Comparison of ENCODE assay signal across 9 mouse cellular contexts in the genomic region with DNA sequence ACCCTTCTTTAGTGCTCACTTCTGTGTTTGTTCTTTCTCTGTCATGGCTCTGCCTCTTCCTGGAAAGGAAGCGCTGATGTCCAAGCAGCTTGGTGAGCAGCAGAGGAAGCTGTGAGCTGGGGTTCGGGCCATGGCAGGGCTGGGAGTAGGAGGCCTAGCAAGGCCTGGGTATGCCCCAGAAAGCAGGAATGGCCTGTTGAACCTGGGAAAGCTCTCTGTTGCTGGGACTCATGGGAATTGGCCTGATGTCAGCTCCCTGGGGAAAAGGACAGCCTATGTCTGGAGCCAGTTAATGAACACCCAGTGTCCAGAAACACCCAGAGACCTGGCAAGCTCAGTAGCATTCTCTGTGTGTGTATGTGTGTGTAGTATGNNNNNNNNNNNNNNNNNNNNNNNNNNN. TPM values are rescaled to one million over a fixed set of nuclear protein-coding genes. Genes with fewer than 3 reads are reported as not detected.
DNase-seq lines count a peak whose midpoint lies in the region; ATAC-seq and TF ChIP-seq lines count a peak whose summit lies in the region.
"Had no signal": no experiment of that assay in that cellular context is flagged by ENCODE, and none has a peak within 500 bp of the region (broad histone marks: within the 10 kb centered on the region; RNA-seq: fewer than 3 reads in every experiment).

No protein-coding gene starts in this region.

- ATAC-seq in limb, embryonic 15.5 days (ENCODE audit: insufficient number of reproducible peaks, low FRiP score, low TSS enrichment, low read depth), result no peak

- no peak for TF ChIP-seq CTCF in spleen, adult 2 months (IDR thresholded peaks at IDR 0.05; ENCODE audit: extremely low read depth, insufficient read depth, insufficient read length, insufficient replicate concordance)

- peak; percentile 28 for DNase-seq in adrenal gland, postnatal 14 days
- no peak for DNase-seq in adrenal gland, adult 18-20 months (ENCODE audit: low spot score in 2 of 2)
- no peak for DNase-seq in spleen, adult 2 months (ENCODE audit: low read depth in 1 of 2, low spot score in 2 of 2)
- no peak for DNase-seq in spleen, adult 12 weeks (ENCODE audit: low spot score)
- DNase-seq in thymus, postnatal 14 days, result no peak
- DNase-seq in ovary, adult 18-20 months (ENCODE audit: low spot score), result no peak
- no peak for DNase-seq in urinary bladder, postnatal 25 days (ENCODE audit: low spot score)

- WGBS in spleen, adult 2 months, result 65% methylated on average over 2 of the region's 2 CpGs
- WGBS in limb, embryonic 15.5 days, result 70% methylated on average over 2 of the region's 2 CpGs

- H3K9me3 ChIP-seq in limb, embryonic 15.5 days, result no peaks in the 10 kb centered on the region

- no peak overlapping the region for H3K4me2 ChIP-seq in limb, embryonic 15.5 days

- H3K27me3 ChIP-seq in spleen, adult 2 months (ENCODE audit: control insufficient read depth, insufficient read depth, low read length), result no peaks in the 10 kb centered on the region
- H3K27me3 ChIP-seq in limb, embryonic 15.5 days, result no peaks in the 10 kb centered on the region

- peak overlapping the region; percentile 10; the same call in 1 of the 2 replicates for H3K4me3 ChIP-seq in spleen, adult 2 months (ENCODE audit: extremely low read depth, insufficient read depth, insufficient read length)
- H3K4me3 ChIP-seq in limb, embryonic 15.5 days, result no peak overlapping the region

- peak overlapping the region; percentile 61 for H3K27ac ChIP-seq in spleen, adult 2 months (ENCODE audit: insufficient read depth, low read length)
- H3K27ac ChIP-seq in limb, embryonic 15.5 days, result peak overlapping the region; percentile 44; the same call in 1 of the 2 replicates

- no peaks in the 10 kb centered on the region for H3K36me3 ChIP-seq in spleen, adult 2 months (ENCODE audit: control insufficient read depth, insufficient read depth, low read length)
- no peaks in the 10 kb centered on the region for H3K36me3 ChIP-seq in limb, embryonic 15.5 days

- H3K9ac ChIP-seq in limb, embryonic 15.5 days, result no peak overlapping the region

- no peak for TF ChIP-seq POLR2A in spleen, adult 2 months (IDR thresholded peaks at IDR 0.05; ENCODE audit: low read depth, low read length)

- H3K4me1 ChIP-seq in spleen, adult 2 months (ENCODE audit: control insufficient read depth, insufficient read depth, insufficient read length), result peaks cover 16% of the 10 kb centered on the region; the same call in 1 of the 2 replicates
- no peaks in the 10 kb centered on the region for H3K4me1 ChIP-seq in limb, embryonic 15.5 days

RNA-seq across cellular contexts. Expression of gene Rd3, which starts 20.3 kb away (rescaled TPM):
- total RNA-seq in adrenal gland, postnatal 14 days (2021), result 0.26 TPM in 1 of 2 replicates, not detected in the other
- under 1 TPM in 1 of 2 experiments, not detected in 1; 0.17 TPM for total RNA-seq in adrenal gland, adult 18-20 months (2021)
- polyA plus RNA-seq in spleen, adult 2 months (2012; rRNA removed), result 0.09 and 0.29 TPM in 2 replicates
- polyA plus RNA-seq in limb, embryonic 15.5 days (2015; fragmentation: Nextera tagmentation; extraction: Ambion mirVana), result 0.37 and 0.89 TPM in 2 replicates
- total RNA-seq: granulocyte monocyte progenitor cell, adult 5-6 weeks had no signal

RNA-seq across cellular contexts. Expression of gene Slc30a1, which starts 50.3 kb away (rescaled TPM):
- 17.8 and 25.2 TPM in 2 replicates for total RNA-seq in adrenal gland, postnatal 14 days (2021)
- total RNA-seq in adrenal gland, adult 18-20 months (2021), result 10 to 100 TPM; 15.9 to 19.1 TPM
- 8.9 and 11.3 TPM in 2 replicates for polyA plus RNA-seq in spleen, adult 2 months (2012; rRNA removed)
- 3.4 and 4.0 TPM in 2 replicates for polyA plus RNA-seq in limb, embryonic 15.5 days (2015; fragmentation: Nextera tagmentation; extraction: Ambion mirVana)
